ENCODE assay signal across 17 mouse cellular contexts in genomic region chr10:96048550-96048949, GRCm38 (mm10).
DNase-seq lines count a peak whose midpoint lies in the region; ATAC-seq and TF ChIP-seq lines count a peak whose summit lies in the region.
"Had no signal": no experiment of that assay in that cellular context is flagged by ENCODE, and none has a peak within 500 bp of the region (broad histone marks: within the 10 kb centered on the region; RNA-seq: fewer than 3 reads in every experiment).

No protein-coding gene starts in this region.

- peak; percentile 23 for DNase-seq in adrenal gland, adult 2 months
- no peak for DNase-seq in adrenal gland, postnatal 4 days (ENCODE audit: low spot score in 2 of 2)
- no peak for DNase-seq in hindbrain, embryonic 10.5 days (ENCODE audit: low spot score)
- DNase-seq in heart, postnatal 10 days: peak; percentile 20 to 24
- no peak for DNase-seq in cerebellum, adult 9-11 months
- DNase-seq in lung, postnatal 0 days (ENCODE audit: low spot score): no peak
- DNase-seq: cerebellum, adult 11-12 months; gastrocnemius, postnatal 25 days; kidney, postnatal 10 days; midbrain, embryonic 14.5 days; right cerebral cortex, postnatal 4 days had no signal

- H3K4me2 ChIP-seq in hindbrain, embryonic 16.5 days (ENCODE audit: low read length): no peak overlapping the region
- no peak overlapping the region for H3K4me2 ChIP-seq in myocyte (ENCODE audit: low read depth)
- no peak overlapping the region for H3K4me2 ChIP-seq in lung, postnatal 0 days (replicated peaks; ENCODE audit: low read depth, low read length)
- H3K4me2 ChIP-seq: embryonic facial prominence, embryonic 12.5 days; forebrain, embryonic 13.5 days had no signal

- TF ChIP-seq POLR2A in myocyte (IDR thresholded peaks at IDR 0.05; ENCODE audit: insufficient read length, low read depth): no peak

- no peaks in the 10 kb centered on the region for H3K27me3 ChIP-seq in hindbrain, embryonic 10.5 days (ENCODE audit: insufficient read depth, poor library complexity, severe bottlenecking)
- no peaks in the 10 kb centered on the region for H3K27me3 ChIP-seq in hindbrain, embryonic 16.5 days (replicated peaks; ENCODE audit: control insufficient read depth, insufficient read depth, low read length)
- no peaks in the 10 kb centered on the region for H3K27me3 ChIP-seq in myocyte (ENCODE audit: control insufficient read depth, insufficient read depth, insufficient read length)
- H3K27me3 ChIP-seq in lung, postnatal 0 days (replicated peaks; ENCODE audit: insufficient read depth, low read length): no peaks in the 10 kb centered on the region
- H3K27me3 ChIP-seq: embryonic facial prominence, embryonic 12.5 days; forebrain, embryonic 13.5 days had no signal

- H3K79me2 ChIP-seq in myocyte (ENCODE audit: control insufficient read depth, insufficient read depth): no peaks in the 10 kb centered on the region

- intact Hi-C loops in heart, postnatal 10 days (cut with DNase I): no loop called here

- H3K9me3 ChIP-seq in hindbrain, embryonic 10.5 days: no peaks in the 10 kb centered on the region
- H3K9me3 ChIP-seq in hindbrain, embryonic 16.5 days (ENCODE audit: control insufficient read depth, low read length): no peaks in the 10 kb centered on the region
- H3K9me3 ChIP-seq in lung, postnatal 0 days (ENCODE audit: low read length): no peaks in the 10 kb centered on the region
- H3K9me3 ChIP-seq: embryonic facial prominence, embryonic 12.5 days; forebrain, embryonic 13.5 days; G1E; limb, embryonic 10.5 days had no signal

- TF ChIP-seq CTCF in lung, postnatal 0 days (IDR thresholded peaks at IDR 0.05): no peak

- peak overlapping the region; percentile 62; the same call in 1 of the 2 replicates for H3K27ac ChIP-seq in hindbrain, embryonic 10.5 days
- no peak overlapping the region for H3K27ac ChIP-seq in hindbrain, embryonic 16.5 days (ENCODE audit: low read depth, low read length)
- H3K27ac ChIP-seq in lung, postnatal 0 days (ENCODE audit: low read length): no peak overlapping the region
- H3K27ac ChIP-seq: embryonic facial prominence, embryonic 12.5 days; forebrain, embryonic 13.5 days; limb, embryonic 10.5 days had no signal

- H3K4me3 ChIP-seq in hindbrain, embryonic 10.5 days: no peak overlapping the region
- H3K4me3 ChIP-seq in hindbrain, embryonic 16.5 days (ENCODE audit: low read length): no peak overlapping the region
- no peak overlapping the region for H3K4me3 ChIP-seq in myocyte
- no peak overlapping the region for H3K4me3 ChIP-seq in lung, postnatal 0 days (ENCODE audit: low read depth, low read length)
- H3K4me3 ChIP-seq: embryonic facial prominence, embryonic 12.5 days; forebrain, embryonic 13.5 days; limb, embryonic 10.5 days had no signal

- H3K9ac ChIP-seq in hindbrain, embryonic 16.5 days (ENCODE audit: low read depth, low read length): no peak overlapping the region
- no peak overlapping the region for H3K9ac ChIP-seq in lung, postnatal 0 days (replicated peaks; ENCODE audit: low read depth)
- H3K9ac ChIP-seq: embryonic facial prominence, embryonic 12.5 days; forebrain, embryonic 13.5 days had no signal

- no peak overlapping the region for H3ac ChIP-seq in myocyte (ENCODE audit: control insufficient read depth, insufficient read length)

- WGBS in hindbrain, embryonic 10.5 days: 85% methylated on average over 3 of the region's 3 CpGs
- WGBS in hindbrain, embryonic 16.5 days: 83% methylated on average over 3 of the region's 3 CpGs
- 83% methylated on average over 3 of the region's 3 CpGs for WGBS in lung, postnatal 0 days

- H3K4me1 ChIP-seq in hindbrain, embryonic 10.5 days (replicated peaks): peaks cover 11% of the 10 kb centered on the region
- no peaks in the 10 kb centered on the region for H3K4me1 ChIP-seq in hindbrain, embryonic 16.5 days (ENCODE audit: control insufficient read depth, insufficient read depth, low read depth, low read length)
- no peaks in the 10 kb centered on the region for H3K4me1 ChIP-seq in lung, postnatal 0 days (ENCODE audit: insufficient read depth, low read depth, low read length)
- H3K4me1 ChIP-seq: embryonic facial prominence, embryonic 12.5 days; forebrain, embryonic 13.5 days had no signal

- 0 out of 2 replicates have a peak, but pooled peaks cover 2% of the 10 kb centered on the region for H3K36me3 ChIP-seq in hindbrain, embryonic 10.5 days
- H3K36me3 ChIP-seq in hindbrain, embryonic 16.5 days (ENCODE audit: control insufficient read depth, insufficient read depth, low read length): no peaks in the 10 kb centered on the region
- H3K36me3 ChIP-seq in myocyte (ENCODE audit: control insufficient read depth, insufficient read depth): peaks cover 12% of the 10 kb centered on the region
- H3K36me3 ChIP-seq in lung, postnatal 0 days (ENCODE audit: insufficient read depth, low read length): no peaks in the 10 kb centered on the region
- H3K36me3 ChIP-seq: embryonic facial prominence, embryonic 12.5 days; limb, embryonic 10.5 days had no signal

- ATAC-seq in hindbrain, embryonic 16.5 days: no peak
- no peak for ATAC-seq in lung, postnatal 0 days
- ATAC-seq: forebrain, embryonic 13.5 days had no signal

- no peak for TF ChIP-seq EP300 in lung, postnatal 0 days (IDR thresholded peaks at IDR 0.05)

TF ChIP-seq in myocyte, 11 proteins besides CTCF, POLR2A, EP300 and RAD21:
- TF ChIP-seq POLR2AphosphoS2 (IDR thresholded peaks at IDR 0.05; ENCODE audit: insufficient read length, low read depth) (peak; percentile 19), TCF12 (IDR thresholded peaks at IDR 0.05; ENCODE audit: insufficient read depth, poor library complexity, severe bottlenecking) (no peak)

Comparison
In these comparisons a context has a peak if more than half of its experiments do, and no peak if none do; other contexts are left out.
1. DNase-seq: peak in adrenal gland, adult 2 months (single experiment) and heart, postnatal 10 days (2 of 2); none in adrenal gland, postnatal 4 days (0 of 2), hindbrain, embryonic 10.5 days (single experiment), cerebellum, adult 9-11 months (single experiment) and lung, postnatal 0 days (single experiment).